Mouse (Mus musculus) lung, adult 2 months (tissue): Measurements from ENCODE around the gene Chmp2b. TPM values are rescaled to one million over a fixed set of nuclear protein-coding genes. Genes with fewer than 3 reads are reported as not detected.

Source experiments
- DNase-seq: peaks from one replicate; pipeline ENCODE4 v3.0.0; 2022
- H3K4me1 ChIP-seq: fragments of 200-500 bp; 2 replicates; pipeline ENCODE4 v1.6.1; 2011; ENCODE audit warnings: low read length; ENCODE audit not compliant: control insufficient read depth, insufficient read depth
- H3K4me3 ChIP-seq: fragments of 200-500 bp; replicated peaks from 2 replicates; pipeline ENCODE3; 2011; ENCODE audit warnings: low read depth, mild to moderate bottlenecking, control low read depth, low read length; ENCODE audit errors: extremely low read depth
- CTCF ChIP-seq: fragments of 200-500 bp; IDR thresholded peaks from 2 replicates; pipeline ENCODE4 v1.5.1; 2011; ENCODE audit warnings: mild to moderate bottlenecking, low read length, control low read depth; ENCODE audit not compliant: insufficient read depth
- POLR2A ChIP-seq: fragments of 200-500 bp; IDR thresholded peaks from 2 replicates; pipeline ENCODE4 v1.6.1; 2011; ENCODE audit warnings: low read depth, mild to moderate bottlenecking, control low read depth, low read length, borderline replicate concordance; ENCODE audit errors: extremely low read depth
- WGBS: fragments of 180-500 bp; shearing (Covaris S2); methylation state at CpG from one replicate; pipeline ENCODE4 v1.1.7; 2018; 5-methylcytosine and 5-hydroxymethylcytosine counted together
- polyA plus RNA-seq: library from polyadenylated mRNA; depleted of rRNA; stranded (reverse); fragments of >200 nt; gene quantifications from 2 replicates; pipeline ENCODE4 v1.2.3, GENCODE M21; 2012

Chmp2b gene
- polyA plus RNA-seq, 1 experiment = 16.4 TPM

DNA sequence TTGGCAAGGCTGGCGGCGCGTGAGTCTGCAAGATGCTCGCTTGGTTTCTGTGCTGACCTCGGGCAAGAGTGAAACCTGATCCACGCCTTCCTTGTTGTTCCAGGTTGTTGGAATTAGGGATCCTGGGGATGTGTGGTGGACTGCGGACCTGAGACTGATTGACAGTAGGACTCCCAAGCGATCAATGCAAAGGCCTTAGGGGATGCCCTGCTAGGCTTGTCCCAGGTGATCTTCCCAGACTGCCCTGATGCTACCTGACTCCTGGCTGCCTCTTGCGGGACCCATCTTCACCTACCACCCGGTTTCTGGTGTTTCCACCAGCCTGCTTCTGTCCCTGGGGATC lies 309 bp upstream of the Chmp2b start:
- TF ChIP-seq CTCF (no peak), POLR2A (no peak)
- DNase-seq = no peak
- Histone ChIP-seq H3K4me3 (peak overlapping the region; percentile 86), H3K4me1 (peaks cover 6% of the 10 kb centered on the region; the same call in 1 of the 2 replicates)
- WGBS = 3% methylated on average over 10 of the region's 10 CpGs

DNA sequence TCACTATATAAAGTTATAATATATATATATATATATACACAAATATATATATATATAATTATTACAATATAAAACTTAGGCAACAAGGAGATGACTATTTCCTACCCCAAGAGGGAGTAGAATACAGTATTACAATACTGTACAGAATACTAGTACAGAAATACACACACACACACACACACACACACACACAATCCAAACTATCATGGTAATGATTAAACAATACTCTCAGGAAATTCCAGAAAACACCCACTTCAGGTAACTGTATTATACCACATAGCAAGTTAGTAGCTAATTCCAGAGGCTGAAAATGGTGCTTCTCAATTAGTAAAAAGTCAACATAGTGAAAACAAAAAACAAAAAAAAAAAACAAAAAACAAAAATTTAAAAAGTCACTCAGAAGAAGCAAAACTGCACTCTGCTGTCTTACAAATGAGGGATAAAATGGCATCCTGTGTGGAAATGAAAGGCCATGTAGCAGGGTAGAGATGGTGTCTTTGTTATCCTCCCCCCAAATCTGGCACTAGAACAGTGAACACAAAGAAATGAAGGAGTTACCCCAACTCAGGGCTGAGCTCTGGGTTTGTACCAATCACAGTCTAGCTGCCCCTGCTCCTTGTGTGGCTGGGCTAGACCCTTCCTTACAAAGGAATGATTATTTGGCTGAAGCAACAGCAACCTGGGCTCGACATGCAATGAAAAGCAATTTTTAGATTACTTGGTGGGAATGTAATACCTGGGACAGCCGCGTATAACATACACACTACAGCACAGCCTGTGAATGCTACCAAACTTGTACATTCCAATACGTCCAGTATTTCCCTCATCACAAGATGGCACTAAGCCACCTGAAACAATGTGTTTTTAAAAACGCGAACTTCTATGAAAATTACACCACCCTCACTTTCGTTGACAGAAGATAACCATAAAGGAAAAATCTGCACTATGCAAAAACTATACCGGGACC lies 1.2 kb downstream of the Chmp2b start:
- Histone ChIP-seq H3K4me1 (peaks cover 6% of the 10 kb centered on the region; the same call in 1 of the 2 replicates), H3K4me3 (peak overlapping the region; percentile 86)
- WGBS = 4% methylated on average over 8 of the region's 8 CpGs
- TF ChIP-seq CTCF = no peak
- TF ChIP-seq POLR2A = no peak
- DNase-seq = peak; percentile 7

DNA sequence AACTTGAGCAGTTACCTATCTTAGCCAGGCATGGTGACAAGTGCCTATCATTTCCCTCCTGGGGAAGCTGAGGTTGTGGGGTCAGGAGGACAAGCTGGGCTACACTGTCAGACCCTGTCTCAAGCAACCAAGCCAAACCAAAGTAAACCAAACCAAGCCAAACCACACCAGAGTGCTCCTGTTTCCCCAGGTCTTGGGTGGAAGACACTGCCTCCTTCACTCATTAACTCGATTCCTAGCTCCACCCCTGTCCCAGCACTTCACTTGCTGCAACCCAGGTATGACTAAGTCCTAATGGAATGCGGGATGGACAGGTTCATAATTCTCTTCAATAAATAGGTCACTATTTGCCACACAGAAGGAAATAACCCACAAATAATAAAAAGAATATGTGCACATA lies 2.9 kb downstream of the Chmp2b start:
- peaks cover 10% of the 10 kb centered on the region for H3K4me1 ChIP-seq
- TF ChIP-seq CTCF = no peak
- TF ChIP-seq POLR2A = no peak
- H3K4me3 ChIP-seq = no peak overlapping the region
- 64% methylated on average over 2 of the region's 2 CpGs for WGBS
- DNase-seq = peak; percentile 15

DNA sequence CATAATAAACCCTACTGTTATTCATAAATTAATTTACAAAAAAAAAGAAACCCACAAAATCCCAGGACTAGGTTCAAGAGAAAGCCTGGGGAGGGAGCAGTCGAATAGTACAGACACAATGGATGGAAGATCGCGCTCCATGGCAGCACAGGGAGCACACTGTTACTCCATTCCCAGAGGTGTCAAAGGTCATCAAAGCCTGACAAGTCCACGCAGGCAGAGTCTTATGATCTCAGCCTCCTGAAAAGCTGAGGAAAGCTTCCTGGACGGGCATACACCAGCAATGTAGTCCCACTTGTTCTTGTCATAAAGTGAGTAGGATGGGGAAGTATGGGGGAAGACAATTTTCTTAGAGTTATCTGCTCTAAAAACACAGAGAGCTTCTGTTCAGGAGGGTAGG lies 5.2 kb downstream of the Chmp2b start:
- WGBS = 82% methylated on average over 5 of the region's 5 CpGs
- no peak for DNase-seq
- Histone ChIP-seq H3K4me1 (peaks cover 11% of the 10 kb centered on the region), H3K4me3 (no peak overlapping the region)
- TF ChIP-seq CTCF (no peak), POLR2A (no peak)

DNA sequence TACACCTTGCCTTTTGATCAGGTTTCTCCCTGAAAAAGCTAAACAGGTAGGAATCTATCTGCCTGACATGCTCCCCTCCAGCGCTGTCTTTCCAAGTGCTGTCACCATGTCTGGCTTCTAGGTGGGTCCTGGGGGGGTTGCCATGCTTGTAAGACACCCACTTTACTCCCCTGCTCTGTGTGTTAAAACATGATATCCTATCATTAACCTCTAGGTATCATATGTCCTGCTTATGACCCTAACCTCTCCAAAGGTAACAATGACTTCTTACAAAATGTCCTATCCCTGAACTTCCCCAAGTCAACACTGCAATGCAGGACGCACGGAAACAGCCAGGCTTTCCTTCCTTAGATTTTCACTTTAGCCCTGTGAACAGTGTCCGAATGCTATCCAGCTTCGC lies 8.3 kb downstream of the Chmp2b start:
- WGBS = 70% methylated on average over 5 of the region's 5 CpGs
- H3K4me1 ChIP-seq = peaks cover 8% of the 10 kb centered on the region
- no peak for DNase-seq
- H3K4me3 ChIP-seq = no peak overlapping the region
- no peak for TF ChIP-seq POLR2A
- no peak for TF ChIP-seq CTCF

DNA sequence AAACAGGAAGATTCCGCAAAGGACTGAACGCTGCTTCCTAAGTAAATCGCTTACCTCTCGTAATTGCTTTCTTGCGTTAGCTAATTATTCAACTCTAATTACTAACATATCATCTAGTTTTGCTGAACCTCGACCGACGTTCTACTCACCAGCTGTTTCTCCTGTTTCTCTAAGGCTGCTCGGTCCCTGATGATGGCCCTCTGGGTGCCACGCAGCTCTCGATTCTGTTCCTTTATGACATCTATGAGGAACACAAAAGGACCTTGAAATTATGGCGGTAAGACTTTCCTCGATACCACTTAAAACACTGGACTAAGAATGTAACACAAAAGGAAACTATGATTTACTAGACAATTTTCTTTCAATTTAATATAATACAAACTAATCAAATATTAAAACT lies 11.7 kb downstream of the Chmp2b start:
- TF ChIP-seq POLR2A (no peak), CTCF (no peak)
- Histone ChIP-seq H3K4me1 (peaks cover 8% of the 10 kb centered on the region; the same call in 1 of the 2 replicates), H3K4me3 (no peak overlapping the region)
- 90% methylated on average over 13 of the region's 13 CpGs for WGBS
- DNase-seq = no peak

DNA sequence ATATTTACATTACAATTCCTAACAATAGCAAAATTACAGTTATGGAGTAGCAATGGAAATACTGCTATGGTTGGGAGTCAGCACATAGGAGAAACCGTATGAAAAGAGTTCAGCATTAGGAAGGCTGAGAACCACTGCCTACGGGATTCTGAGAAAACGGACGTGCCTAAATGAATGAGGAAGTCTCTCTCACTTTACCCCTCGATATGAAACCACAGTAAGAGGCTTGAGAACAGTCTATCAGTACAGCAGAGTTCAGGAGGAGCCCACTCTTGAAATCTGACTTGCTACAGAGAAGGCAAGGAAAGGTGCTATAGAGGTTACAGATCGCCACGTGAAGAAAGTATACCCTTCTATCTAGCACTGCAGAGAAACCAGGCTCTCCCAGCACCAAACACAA lies 13.6 kb downstream of the Chmp2b start:
- no peak for TF ChIP-seq CTCF
- no peak for TF ChIP-seq POLR2A
- DNase-seq = no peak
- WGBS = 65% methylated on average over 7 of the region's 7 CpGs
- H3K4me3 ChIP-seq = no peak overlapping the region
- no peaks in the 10 kb centered on the region; the same call in 1 of the 2 replicates for H3K4me1 ChIP-seq

DNA sequence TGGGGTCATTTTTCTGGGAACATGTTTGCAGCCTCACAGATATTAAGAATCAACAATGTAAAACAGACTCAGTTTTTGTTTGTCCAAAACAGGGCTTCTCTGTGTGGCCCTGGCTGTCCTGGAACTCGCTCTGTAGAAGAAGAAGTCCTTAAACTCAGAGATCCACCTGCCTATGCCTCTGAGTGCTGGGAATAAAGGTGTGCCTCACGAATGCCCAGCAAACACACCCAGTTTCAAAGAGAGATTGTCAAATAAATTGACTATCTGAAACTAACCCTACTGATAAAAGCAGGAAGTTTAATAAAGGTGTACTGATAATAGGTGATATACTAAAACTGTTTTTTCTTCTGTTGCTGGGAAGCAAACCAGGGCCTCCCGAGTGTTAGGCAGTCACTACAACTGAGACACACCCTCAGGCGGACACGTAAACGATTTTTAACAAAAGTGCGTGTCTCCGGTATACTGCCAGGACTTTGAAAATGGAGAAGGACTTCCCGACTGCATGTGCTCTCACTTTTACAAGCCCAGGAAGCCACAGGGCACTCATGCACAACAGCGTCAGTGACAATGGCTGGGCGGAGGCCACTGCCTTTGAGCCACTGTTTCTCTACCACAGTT lies 18.7 kb downstream of the Chmp2b start:
- 81% methylated on average over 11 of the region's 11 CpGs for WGBS
- no peak for TF ChIP-seq CTCF
- no peak overlapping the region for H3K4me3 ChIP-seq
- DNase-seq = no peak
- no peaks in the 10 kb centered on the region for H3K4me1 ChIP-seq

DNA sequence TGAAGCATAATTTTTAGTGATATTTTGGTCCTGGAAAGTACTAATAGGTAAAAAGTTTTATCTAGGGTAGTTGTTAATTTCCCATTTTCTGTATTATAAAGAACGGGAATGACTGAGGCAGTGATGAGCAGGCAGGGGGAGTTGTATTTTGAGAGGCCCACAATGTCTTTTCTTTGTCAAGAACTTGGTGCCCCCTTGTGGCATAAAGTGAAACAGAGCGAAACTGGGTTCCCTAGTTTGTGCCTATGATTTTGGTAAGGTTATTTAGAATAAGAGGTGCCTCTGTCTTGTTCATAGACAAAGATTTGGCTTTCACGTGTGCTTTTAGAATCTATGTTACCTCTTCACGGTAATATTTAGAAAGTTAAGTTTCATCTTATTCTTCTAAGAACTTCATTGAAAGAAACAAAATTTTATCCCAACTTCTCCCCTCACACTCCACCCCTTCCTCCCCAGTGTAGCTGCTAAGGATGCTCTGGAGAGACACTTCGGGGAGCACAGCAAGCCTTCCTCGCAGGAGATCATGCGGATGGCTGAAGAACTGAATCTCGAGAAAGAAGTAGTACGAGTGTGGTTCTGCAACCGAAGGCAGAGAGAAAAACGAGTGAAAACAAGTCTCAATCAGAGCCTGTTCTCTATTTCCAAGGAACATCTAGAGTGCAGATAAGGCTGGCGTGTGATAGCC lies 29.1 kb downstream of the Chmp2b start:
- 29% methylated on average over 12 of the region's 12 CpGs for WGBS
- TF ChIP-seq POLR2A (no peak), CTCF (no peak)
- no peak for DNase-seq
- no peaks in the 10 kb centered on the region for H3K4me1 ChIP-seq
- no peak overlapping the region for H3K4me3 ChIP-seq
